Mouse (Mus musculus) 3134 (cell line): Measurements from ENCODE around the gene Cd82.

Experiments used
- DNase-seq: peaks from one replicate; pipeline ENCODE4 v3.0.0-alpha.2; 2011; ENCODE audit warnings: low spot score; ENCODE audit not compliant: insufficient read length; ENCODE audit errors: extremely low read depth

Gene Cd82

DNA sequence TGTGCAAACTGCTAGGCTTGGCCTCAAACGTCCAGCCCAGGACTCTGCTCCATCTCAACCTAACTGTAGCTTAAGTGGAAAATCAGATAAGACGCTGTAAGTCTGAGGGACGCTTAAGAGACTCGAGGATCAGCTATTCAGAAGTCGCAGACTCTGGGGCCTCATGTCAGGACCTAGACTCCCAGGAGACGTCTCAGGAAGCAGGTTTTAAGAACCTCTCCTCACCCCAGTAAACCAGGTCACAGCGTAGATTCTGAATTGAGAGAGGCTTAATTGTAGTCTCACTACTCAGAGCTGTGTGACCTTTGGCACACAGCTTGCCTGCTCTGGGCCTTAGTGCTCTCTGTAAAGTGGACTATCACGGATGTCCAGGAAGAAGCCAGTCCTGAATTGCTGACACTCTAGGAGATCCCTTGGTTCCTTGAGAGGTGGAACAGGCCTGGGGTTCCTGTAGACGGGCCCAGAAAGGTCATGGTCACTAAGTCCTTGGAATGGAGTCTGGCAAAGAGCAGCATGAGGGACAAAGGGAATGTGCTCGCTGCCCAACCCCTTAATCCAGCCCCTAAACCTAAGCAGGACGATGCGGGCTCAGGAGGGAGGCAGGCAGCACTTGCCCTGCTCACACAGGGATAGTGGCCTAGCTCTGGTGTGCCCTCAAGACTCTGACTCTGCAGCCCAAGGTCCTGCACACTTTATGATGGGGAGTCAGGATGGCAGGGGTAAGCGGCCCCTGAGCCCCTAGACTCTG lies 16.2 kb downstream of the Cd82 start:
- DNase-seq, result no peak

DNA sequence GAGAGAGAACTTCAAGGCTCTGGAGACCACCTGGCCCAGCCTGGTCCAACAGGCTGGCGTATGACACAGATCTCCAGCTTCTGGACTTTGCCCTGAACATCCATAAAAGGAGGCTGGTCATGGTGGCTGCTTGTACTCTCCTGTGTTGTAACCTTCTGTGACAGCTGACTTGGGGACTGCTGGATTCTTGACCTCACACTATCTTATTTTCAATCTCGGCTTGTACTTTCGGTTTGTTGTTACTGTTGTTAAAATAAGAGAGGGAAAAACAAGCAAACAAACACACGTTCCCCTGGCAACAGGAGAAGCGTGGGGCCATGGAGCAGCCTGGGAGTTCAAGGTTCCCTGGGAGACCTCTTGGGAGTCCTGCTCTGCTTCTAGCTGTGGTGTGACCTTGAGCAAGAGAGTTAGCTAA lies 17.7 kb downstream of the Cd82 start:
- no peak for DNase-seq

- no peak for DNase-seq
Observed at GRCm38 (mm10) chr2:93444280-93444679, 18.7 kb downstream of the Cd82 start.

DNA sequence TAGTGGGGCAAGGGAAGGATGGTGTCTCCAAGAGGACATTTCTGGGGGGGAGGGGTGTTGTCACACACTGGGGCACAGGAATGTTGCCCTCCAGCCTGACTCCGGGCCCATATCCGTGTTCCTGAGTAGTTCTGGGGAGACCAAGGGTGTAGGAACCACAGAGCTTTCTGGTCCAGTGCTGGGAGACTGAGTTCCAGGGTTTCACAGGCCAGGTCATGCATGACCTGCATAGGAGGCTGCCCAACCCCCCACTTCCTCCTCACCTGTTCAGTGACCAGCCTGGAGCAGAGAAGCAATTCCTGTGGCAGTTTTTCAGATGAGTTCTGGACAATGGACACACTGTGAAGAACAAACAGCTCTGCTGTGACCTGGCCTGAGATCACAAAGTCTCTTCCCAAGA lies 19.8 kb downstream of the Cd82 start:
- DNase-seq, result no peak

DNA sequence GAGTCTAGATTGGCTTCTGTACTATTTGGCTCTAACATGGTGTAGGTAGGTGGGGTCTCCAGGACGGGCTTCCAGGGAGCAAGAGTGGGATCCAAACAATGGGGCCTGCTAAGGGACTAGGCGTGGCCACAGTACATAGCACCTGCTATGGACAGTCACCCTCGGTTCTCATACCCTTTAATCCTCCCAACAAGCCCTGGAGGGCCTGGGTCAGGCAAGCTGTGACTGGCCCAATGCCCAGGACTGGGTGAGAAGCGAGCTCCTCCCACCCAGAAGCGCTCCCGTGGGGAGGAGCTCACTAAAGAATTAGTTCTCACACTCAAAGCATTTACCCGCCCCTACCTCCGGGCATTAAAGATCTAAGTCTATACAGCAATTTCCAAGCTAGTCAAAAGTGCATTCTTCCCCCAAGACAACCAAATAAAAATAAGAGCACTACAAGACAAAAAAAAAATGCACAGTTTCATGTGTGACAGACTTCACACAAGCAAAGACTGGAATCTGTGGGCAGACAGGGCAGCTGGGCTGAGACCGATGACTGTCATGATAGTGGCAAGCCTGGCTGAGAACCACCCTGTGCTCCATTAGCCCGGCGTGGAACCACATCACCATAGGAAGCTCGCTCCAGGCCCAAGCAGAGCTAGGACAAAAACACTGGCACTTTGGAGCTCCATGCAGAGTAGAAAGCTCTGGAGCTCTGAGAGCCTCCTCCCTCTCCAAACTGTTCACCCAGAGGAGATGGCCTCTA lies 23.0 kb downstream of the Cd82 start:
- no peak for DNase-seq

DNA sequence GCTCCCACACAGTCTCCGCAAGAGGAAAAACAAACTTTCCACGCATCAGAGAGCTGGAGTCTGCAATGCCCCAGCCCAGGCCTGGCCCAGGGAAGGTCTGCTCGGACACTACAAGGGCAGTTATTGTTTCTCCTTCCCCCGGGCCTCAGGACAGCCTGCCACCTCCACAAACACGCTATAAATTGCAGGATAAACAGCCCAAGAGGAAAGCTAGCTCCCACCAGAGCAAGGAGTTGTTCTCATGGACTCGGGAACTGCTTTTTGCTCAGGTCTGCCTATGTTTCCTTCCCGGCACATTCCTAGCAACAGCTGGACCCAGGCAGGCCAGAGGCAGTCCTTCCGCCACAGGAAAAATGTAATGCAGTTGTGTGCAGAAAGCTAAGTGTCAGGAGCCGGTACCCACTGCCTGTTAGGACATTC lies 23.6 kb downstream of the Cd82 start:
- no peak for DNase-seq

DNA sequence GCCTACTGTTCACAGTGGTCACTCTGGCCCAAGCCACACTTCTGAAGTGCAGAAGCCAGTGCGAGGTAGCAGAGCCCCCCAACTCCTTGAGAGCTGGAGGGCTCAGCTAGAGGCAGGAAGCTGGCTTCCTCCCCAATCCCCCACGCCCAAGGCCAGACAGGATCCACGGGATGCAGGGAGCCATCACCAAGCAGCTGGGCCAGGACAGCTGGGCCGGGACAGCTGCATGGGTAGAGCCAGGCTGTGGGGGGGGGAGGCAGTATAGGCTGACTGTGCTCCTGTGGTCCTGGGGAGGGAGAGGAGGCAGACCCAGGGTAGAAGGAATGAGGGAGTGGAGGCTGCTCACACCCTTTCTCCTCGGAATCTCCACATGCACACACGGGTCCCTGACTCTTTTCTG lies 24.6 kb downstream of the Cd82 start:
- no peak for DNase-seq

GRCm38 (mm10) chr2:93435577-93435976 lies 27.4 kb downstream of the Cd82 start:
- no peak for DNase-seq

- no peak for DNase-seq
Observed at GRCm38 (mm10) chr2:93434896-93435295, 28.0 kb downstream of the Cd82 start.

DNA sequence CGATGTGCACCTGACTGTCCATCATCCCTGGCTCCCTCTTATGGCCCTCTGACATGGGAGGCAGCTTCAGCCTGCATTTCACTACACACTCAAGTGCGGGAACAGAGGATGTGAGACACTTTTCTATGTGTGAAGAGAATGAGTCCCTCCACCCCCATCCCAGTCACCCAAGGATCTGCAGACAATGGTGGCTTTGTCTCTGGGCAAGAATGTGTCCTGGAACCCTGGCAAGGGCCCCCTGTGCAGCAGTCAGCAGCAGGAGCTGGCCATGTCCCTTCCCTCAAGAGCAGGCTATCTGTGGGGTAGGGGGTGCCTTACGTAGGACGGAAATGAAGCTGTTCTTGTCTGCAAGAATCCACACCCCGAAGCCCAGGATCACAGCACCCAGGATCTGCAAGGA lies 29.4 kb downstream of the Cd82 start:
- no peak for DNase-seq

DNA sequence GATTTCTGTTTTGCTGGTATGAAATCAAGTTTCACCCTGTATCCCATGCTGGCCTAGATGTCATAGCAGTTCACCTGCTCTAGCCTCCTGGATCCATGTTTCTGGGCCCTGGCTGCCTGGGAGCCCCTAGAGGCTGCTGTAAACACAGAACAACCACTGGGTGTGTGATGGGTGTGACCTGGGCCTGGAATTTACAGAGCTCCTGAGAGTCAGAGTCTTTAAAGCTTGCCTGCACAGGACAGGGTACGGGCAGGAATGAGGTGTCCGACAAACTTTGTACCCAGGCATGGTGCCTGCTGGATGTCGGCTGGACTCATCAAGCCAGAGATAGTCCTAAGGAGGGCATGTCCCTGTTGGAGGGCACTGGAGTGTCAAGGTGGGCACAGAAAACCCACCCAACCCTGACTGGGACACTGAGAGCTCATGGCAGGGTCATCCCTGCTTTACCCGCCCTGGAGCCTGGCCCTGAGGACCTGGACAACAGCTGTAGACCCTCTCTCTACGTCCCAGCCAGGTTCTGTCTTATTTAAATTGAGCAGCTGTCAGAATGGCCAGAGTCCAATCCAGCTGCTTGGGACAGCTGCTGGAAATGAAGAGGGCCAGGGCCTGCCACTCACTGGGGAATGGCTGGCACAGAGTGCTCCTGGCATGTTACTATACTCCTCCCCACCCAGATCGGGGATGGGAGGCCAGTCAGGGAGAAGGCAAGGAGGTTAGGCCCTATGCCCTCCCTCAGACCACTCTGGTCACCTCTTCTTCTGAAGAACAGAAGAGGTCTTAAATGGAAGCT lies 30.1 kb downstream of the Cd82 start:
- DNase-seq, result no peak

DNA sequence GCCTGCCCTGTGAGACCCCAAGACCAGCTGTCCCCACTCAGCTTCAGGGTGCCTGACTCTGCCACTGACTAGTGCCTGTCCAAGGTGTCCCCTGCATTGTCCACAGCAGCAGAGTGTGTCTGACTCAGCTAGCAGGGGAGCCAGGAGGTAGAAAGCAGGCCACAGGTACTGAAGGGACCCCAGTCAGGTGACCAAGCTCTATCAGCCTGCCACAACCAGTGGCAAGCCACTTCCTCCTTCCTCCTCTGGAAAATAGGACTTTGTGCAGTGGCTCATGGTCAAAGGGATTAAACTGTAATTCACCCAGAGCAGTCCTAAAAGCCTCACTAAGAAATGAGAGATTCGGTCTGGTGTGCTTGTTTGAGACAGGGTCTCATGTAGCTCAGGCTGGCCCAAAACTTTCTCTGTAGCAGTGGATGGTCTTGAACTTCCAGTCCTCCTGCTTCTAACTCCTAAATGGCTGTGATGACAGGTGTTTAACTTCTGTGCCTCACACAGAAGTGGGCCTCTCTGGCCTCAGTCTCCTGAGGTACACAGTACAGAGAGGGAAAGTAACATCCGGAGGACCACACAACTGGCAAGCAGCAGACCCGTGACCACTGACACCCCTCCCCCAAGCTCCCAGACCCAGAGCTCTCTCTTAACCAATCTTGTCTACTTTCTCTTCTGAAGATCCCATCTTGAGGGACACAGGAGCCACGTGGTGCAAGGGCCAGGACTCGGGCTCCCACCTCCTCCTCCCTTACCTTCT lies 31.2 kb downstream of the Cd82 start:
- DNase-seq, result no peak

DNA sequence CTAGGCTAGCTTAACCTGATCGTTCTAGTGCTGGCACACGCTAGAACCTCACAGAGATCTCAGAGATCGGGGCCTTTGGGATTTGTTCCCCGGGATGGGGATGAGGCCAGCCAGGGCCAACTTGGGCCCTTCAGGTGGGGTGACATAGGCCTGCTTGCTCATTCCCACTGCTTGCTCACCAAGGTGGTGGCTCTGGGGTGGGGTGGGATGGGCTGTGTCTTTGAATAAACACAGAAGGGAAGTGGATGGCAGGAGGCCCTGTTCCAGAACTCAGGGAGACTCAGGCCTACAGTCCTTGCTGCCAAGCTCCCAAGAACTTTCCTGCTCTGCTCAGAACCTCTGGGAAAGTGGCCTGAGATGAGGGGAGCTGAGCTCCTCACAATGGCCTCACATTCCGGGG lies 31.9 kb downstream of the Cd82 start:
- no peak for DNase-seq

GRCm38 (mm10) chr2:93428004-93428531 lies 34.9 kb downstream of the Cd82 start:
- no peak for DNase-seq

GRCm38 (mm10) chr2:93427000-93427715 lies 35.8 kb downstream of the Cd82 start:
- no peak for DNase-seq

DNA sequence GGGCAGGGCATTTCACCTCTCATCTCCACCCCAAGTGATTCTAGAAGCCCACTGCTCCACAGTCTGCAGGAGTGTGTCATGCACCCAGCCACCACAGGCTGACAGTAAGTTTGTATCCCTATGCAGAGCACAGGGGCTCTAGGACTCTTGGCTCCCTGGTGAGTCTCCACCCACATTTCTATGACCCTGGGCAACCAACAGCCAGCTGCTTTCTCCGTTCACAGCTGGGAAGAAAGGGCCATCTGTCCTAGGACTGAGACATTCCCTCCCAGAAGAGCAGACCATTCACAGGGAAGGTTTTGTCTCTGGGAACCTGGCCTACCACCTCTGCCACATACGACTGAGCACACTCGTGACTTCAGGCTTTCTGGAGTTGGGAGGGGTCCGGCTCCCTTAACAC lies 37.1 kb downstream of the Cd82 start:
- no peak for DNase-seq

- DNase-seq, result no peak
Observed at GRCm38 (mm10) chr2:93424307-93424984, 38.5 kb downstream of the Cd82 start.

DNA sequence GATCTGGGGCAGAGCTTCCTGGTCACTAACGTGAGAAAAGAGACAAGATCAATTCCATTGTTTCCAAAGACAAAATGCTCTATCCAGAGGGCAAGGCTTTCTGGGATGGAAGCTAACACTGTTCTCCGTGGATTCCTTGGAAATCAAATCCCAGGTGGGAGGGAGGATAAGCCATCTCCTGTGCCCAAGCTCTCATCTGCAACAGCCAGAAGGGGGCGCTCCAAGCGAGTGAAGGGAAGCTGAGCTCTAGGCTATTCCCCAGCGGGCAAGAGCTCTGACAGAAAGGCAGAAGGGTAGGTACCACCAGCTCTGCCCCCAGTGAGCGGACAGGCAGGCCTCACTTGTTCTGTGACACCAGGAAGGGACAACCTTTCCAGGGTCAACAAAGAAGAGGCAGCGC lies 41.6 kb downstream of the Cd82 start:
- DNase-seq, result peak; percentile 46

DNA sequence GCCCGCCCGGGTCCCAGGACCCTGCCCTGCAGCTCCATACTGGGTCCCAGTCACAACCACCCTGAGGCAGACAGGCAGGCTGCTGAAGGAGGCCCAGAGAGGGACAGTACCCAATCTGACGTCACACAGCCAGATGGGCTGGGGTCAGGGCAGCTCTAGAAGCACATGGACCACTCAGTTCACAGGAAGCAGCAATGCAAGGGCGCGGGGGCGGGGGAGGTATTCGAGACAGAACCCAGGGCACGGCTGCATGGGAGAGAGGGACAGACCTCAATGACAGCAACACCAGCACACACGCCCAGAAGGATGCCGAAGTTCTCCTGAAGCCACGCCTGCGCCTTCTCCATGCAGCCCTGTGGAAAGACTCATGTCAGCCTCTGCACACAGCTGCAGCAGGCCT lies 43.0 kb downstream of the Cd82 start:
- DNase-seq, result no peak
